Mouse (Mus musculus) MEL (cell line): ENCODE results near the gene Natd1. TPM values are rescaled to one million over a fixed set of nuclear protein-coding genes. Genes with fewer than 3 reads are reported as not detected.

Experiments
- DNase-seq: peaks from one replicate; pipeline ENCODE4 v3.0.0; 2011; ENCODE audit warnings: low read depth, low spot score
- H3K27ac ChIP-seq: 2 replicates; pipeline ENCODE4 v1.5.1; 2012; ENCODE audit warnings: low read depth, mild to moderate bottlenecking, control low read depth, low read length, moderate library complexity; ENCODE audit not compliant: control insufficient read depth
- H3K27me3 ChIP-seq, 2 experiments: fragments of 150-350 bp in 1 of 2; sonication (generic) in 1 of 2; 2 replicates each; pipeline ENCODE4 v1.6.1; 2012; ENCODE audit warnings: low read length in 2 of 2, mild to moderate bottlenecking in 2 of 2, improper control_type of control experiment in 1 of 2, moderate library complexity in 1 of 2; ENCODE audit not compliant: insufficient read depth in 2 of 2, control insufficient read depth in 1 of 2
- H3K36me3 ChIP-seq, 2 experiments: 2 replicates each; pipeline ENCODE4 v1.6.1; 2012 to 2014; ENCODE audit warnings: low read length in 2 of 2, improper control_type of control experiment in 1 of 2, inconsistent platforms in 1 of 2, mild to moderate bottlenecking in 1 of 2; ENCODE audit not compliant: insufficient read depth in 2 of 2, control insufficient read depth in 1 of 2
- H3K4me1 ChIP-seq, 2 experiments: fragments of 150-350 bp in 1 of 2; sonication (generic) in 1 of 2; 2 replicates each; pipeline ENCODE4 v1.6.1; 2012; ENCODE audit warnings: low read length in 2 of 2, improper control_type of control experiment in 1 of 2, mild to moderate bottlenecking in 1 of 2; ENCODE audit not compliant: insufficient read depth in 2 of 2, control insufficient read depth in 1 of 2
- H3K4me3 ChIP-seq, 2 experiments: fragments of 150-350 bp in 1 of 2; sonication (generic) in 1 of 2; 2 replicates each; pipeline ENCODE4 v1.5.1; 2012; ENCODE audit warnings: low read depth in 2 of 2, low read length in 2 of 2, mild to moderate bottlenecking in 2 of 2, moderate library complexity in 2 of 2, control low read depth in 1 of 2, improper control_type of control experiment in 1 of 2; ENCODE audit not compliant: control insufficient read depth in 1 of 2, insufficient read depth in 1 of 2
- H3K79me2 ChIP-seq: 2 replicates; pipeline ENCODE4 v1.6.1; 2012; ENCODE audit warnings: mild to moderate bottlenecking, low read length, moderate library complexity; ENCODE audit not compliant: control insufficient read depth, poor library complexity, insufficient read depth
- H3K9ac ChIP-seq: 2 replicates; pipeline ENCODE4 v1.6.1; 2012; ENCODE audit warnings: low read depth, mild to moderate bottlenecking, control low read depth, low read length, moderate library complexity; ENCODE audit not compliant: control insufficient read depth, poor library complexity, severe bottlenecking
- H3K9me3 ChIP-seq: fragments of 150-350 bp; sonication (generic); replicated peaks from 2 replicates; pipeline ENCODE4 v1.6.1; 2012; ENCODE audit warnings: mild to moderate bottlenecking, low read length, improper control_type of control experiment, moderate library complexity; ENCODE audit not compliant: insufficient read depth
- CHD2 ChIP-seq: IDR thresholded peaks from 2 replicates; pipeline ENCODE4 v1.6.1; 2011; ENCODE audit warnings: low read length, improper control_type of control experiment
- CTCF ChIP-seq, 3 experiments: IDR thresholded peaks in 2 of 3; conservative IDR thresholded peaks in 1 of 3; 2 replicates each; pipeline ENCODE4 v1.5.1; 2011 to 2012; ENCODE audit warnings: low read length in 3 of 3, low read depth in 2 of 3, mild to moderate bottlenecking in 2 of 3, improper control_type of control experiment in 1 of 3, inconsistent platforms in 1 of 3, mixed read lengths in 1 of 3, moderate library complexity in 1 of 3; ENCODE audit not compliant: control insufficient read depth in 1 of 3, insufficient read depth in 1 of 3, poor library complexity in 1 of 3, severe bottlenecking in 1 of 3
- ETS1 ChIP-seq: IDR thresholded peaks from 2 replicates; pipeline ENCODE4 v1.6.1; 2012; ENCODE audit warnings: low read depth, mild to moderate bottlenecking, inconsistent platforms, low read length, improper control_type of control experiment, moderate library complexity
- GABPA ChIP-seq: IDR thresholded peaks from 2 replicates; pipeline ENCODE4 v1.6.1; 2012; ENCODE audit warnings: low read depth, mild to moderate bottlenecking, inconsistent platforms, low read length, improper control_type of control experiment, moderate library complexity
- GATA1 ChIP-seq: IDR thresholded peaks from 2 replicates; pipeline ENCODE4 v1.6.1; 2011; ENCODE audit warnings: low read depth, low read length, improper control_type of control experiment
- HCFC1 ChIP-seq: IDR thresholded peaks from 2 replicates; pipeline ENCODE4 v1.6.1; 2012; ENCODE audit warnings: low read depth, mild to moderate bottlenecking, inconsistent platforms, low read length, improper control_type of control experiment, moderate library complexity
- KAT2A ChIP-seq: conservative IDR thresholded peaks from 2 replicates; pipeline ENCODE4 v1.6.1; 2012; ENCODE audit warnings: low read depth, low read length, improper control_type of control experiment, inconsistent platforms
- MAX ChIP-seq: IDR thresholded peaks from 2 replicates; pipeline ENCODE4 v1.6.1; 2011; ENCODE audit warnings: low read length, improper control_type of control experiment
- MYC ChIP-seq: IDR thresholded peaks from 2 replicates; pipeline ENCODE4 v1.6.1; 2011; ENCODE audit warnings: low read depth, mild to moderate bottlenecking, low read length, improper control_type of control experiment, moderate library complexity
- NELFE ChIP-seq: IDR thresholded peaks from 2 replicates; pipeline ENCODE4 v1.6.1; 2011; ENCODE audit warnings: low read depth, low read length, improper control_type of control experiment
- POLR2A ChIP-seq, 2 experiments: IDR thresholded peaks; 2 replicates each; pipeline ENCODE4 v1.6.1; 2011 to 2012; ENCODE audit warnings: low read length in 2 of 2, mild to moderate bottlenecking in 2 of 2, control low read depth in 1 of 2, improper control_type of control experiment in 1 of 2, low read depth in 1 of 2, moderate library complexity in 1 of 2; ENCODE audit not compliant: control insufficient read depth in 1 of 2, insufficient read depth in 1 of 2, poor library complexity in 1 of 2
- POLR2AphosphoS2 ChIP-seq: IDR thresholded peaks from 2 replicates; pipeline ENCODE4 v1.6.1; 2011; ENCODE audit warnings: low read length, improper control_type of control experiment
- SMC3 ChIP-seq: IDR thresholded peaks from 2 replicates; pipeline ENCODE4 v1.6.1; 2011; ENCODE audit warnings: low read depth, low read length, improper control_type of control experiment
- ZC3H11A ChIP-seq: IDR thresholded peaks from 2 replicates; pipeline ENCODE4 v1.6.1; 2012; ENCODE audit warnings: low read depth, mild to moderate bottlenecking, inconsistent platforms, low read length, improper control_type of control experiment
- ZKSCAN1 ChIP-seq: IDR thresholded peaks from 2 replicates; pipeline ENCODE4 v1.6.1; 2012; ENCODE audit warnings: low read depth, mild to moderate bottlenecking, inconsistent platforms, low read length, improper control_type of control experiment, moderate library complexity
- ZNF384 ChIP-seq: IDR thresholded peaks from 2 replicates; pipeline ENCODE4 v1.6.1; 2012; ENCODE audit warnings: low read depth, mild to moderate bottlenecking, inconsistent platforms, low read length, improper control_type of control experiment
- polyA plus RNA-seq, 2 experiments: library from polyadenylated mRNA; stranded (reverse) in 1 of 2; unstranded in 1 of 2; fragments of >175 nt in 1 of 2; fragments of >200 nt in 1 of 2; gene quantifications; 2 replicates each; pipeline versions ENCODE4 v1.2.1 to v1.2.4; 2012; ENCODE audit warnings: low replicate concordance in 2 of 2, low read depth in 1 of 2; ENCODE audit not compliant: insufficient read length in 2 of 2, insufficient read depth in 1 of 2, missing spikeins in 1 of 2
- total RNA-seq: library from RNA; depleted of rRNA; stranded (reverse); fragments of 300-350 nt; gene quantifications from 2 replicates; pipeline ENCODE4 v1.2.3, GENCODE M21; 2012

The Natd1 gene
- total and polyA plus RNA-seq, 3 experiments = 3.0 to 10.9 TPM; not detected in 1

DNA sequence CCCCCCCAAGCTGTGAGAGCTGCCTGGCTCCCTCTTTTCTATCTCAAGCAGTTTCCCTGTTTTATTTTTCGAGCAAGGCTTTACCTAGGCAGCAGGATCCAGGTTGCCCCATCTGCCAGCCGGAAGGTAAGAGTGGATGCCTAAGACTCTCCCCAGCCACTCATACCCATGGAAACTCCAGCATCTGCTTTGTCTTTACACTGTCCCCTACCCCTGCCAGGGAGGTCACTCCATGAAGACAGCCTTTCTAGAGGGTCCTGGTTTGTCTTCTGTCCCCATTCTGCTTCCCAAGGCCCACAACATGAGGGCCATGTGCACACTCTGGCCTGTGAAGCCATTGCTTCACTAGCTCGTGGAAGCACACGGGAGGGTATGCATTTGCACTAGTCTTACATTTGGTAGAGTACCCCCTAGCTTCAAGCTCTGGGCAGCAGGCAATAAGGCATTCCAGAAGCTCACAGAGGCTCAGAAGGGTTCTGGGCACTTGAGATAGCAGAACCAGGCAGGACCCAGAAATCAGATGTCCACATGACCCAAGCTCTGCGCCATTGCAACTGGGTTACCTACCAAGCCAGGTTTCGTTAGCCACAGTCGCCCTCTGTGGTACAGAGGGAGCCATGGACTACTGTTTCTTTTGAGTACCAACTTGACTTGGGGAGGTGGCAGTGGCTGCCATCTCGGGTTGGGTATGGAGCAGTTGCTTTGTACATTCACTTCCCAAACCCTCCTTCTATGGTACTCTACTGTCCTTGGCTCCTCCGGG, 41.3 kb upstream of the Natd1 start:
- TF ChIP-seq ZC3H11A (no peak), MAX (no peak), POLR2A (IDR thresholded peaks at IDR 0.05; ENCODE audit: control insufficient read depth in 1 of 2, insufficient read depth in 1 of 2, low read depth in 1 of 2, low read length in 2 of 2, poor library complexity in 1 of 2) (no peak), CTCF (IDR thresholded peaks at IDR 0.05 in 2 of 3, conservative IDR thresholded peaks at IDR 0.05 in 1 of 3; ENCODE audit: control insufficient read depth in 1 of 3, insufficient read depth in 1 of 3, low read depth in 2 of 3, low read length in 3 of 3, poor library complexity in 1 of 3, severe bottlenecking in 1 of 3) (no peak), SMC3 (no peak), NELFE (no peak), ETS1 (no peak), GABPA (no peak), KAT2A (no peak), CHD2 (no peak), ZNF384 (no peak), GATA1 (no peak), POLR2AphosphoS2 (no peak)
- TF ChIP-seq, all 39 proteins: peak for 0
- H3K36me3 ChIP-seq = peaks cover 0 to 4% of the 10 kb centered on the region in 2 experiments; a peak in 1 of 4 replicates
- H3K27me3 ChIP-seq = no peaks in the 10 kb centered on the region
- no peaks in the 10 kb centered on the region for H3K4me1 ChIP-seq
- H3K9ac ChIP-seq = no peak overlapping the region
- no peak overlapping the region for H3K4me3 ChIP-seq
- H3K79me2 ChIP-seq = no peaks in the 10 kb centered on the region
- H3K9me3 ChIP-seq = no peaks in the 10 kb centered on the region
- no peak overlapping the region for H3K27ac ChIP-seq
- no peak for DNase-seq

DNA sequence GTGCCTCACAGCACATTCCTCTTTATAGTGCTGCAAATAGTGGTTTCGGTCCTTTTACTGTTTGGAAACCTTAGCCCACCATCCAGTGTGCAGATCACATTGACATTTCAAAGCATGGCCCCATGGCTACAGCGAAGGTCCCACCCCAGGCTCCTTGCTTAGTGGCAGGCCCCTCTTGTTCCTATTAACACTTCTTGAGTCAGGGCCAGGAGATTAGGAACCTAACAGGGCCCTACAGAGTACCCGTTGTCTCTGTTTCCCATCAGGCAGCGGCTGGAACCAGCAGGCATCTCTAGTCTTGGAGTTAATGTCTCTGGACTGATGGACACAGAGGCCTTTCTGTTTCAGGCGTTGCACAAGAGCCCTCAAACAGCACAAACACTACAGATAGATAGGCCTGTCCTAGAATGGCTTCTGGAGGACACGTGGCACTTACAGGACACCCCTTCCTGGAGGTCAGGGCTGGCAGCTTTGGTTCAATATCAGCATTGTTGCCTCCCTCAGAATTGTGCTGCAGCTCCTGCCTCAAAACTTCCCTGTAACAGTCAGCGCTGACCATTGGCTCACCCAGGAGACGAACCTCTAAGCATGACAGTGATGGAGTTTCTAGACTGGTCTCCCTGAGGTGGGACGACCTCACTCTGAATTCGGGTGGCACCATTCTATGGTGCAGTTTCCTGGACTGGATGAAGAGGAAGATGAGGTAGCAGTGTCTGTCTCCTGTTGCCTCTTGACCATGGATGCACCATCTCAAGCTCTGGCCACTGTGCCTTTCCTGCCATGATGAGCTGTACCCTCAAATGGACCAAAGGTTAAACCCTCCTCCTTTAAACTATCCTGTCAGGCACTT, 39.9 kb upstream of the Natd1 start:
- Histone ChIP-seq H3K27me3 (no peaks in the 10 kb centered on the region), H3K36me3 (peaks cover 0 to 4% of the 10 kb centered on the region in 2 experiments; a peak in 1 of 4 replicates), H3K9me3 (no peaks in the 10 kb centered on the region), H3K9ac (no peak overlapping the region), H3K27ac (no peak overlapping the region), H3K79me2 (no peaks in the 10 kb centered on the region), H3K4me1 (no peaks in the 10 kb centered on the region), H3K4me3 (no peak overlapping the region)
- TF ChIP-seq HCFC1 (no peak), NELFE (no peak), ZNF384 (no peak), MYC (no peak), CTCF (IDR thresholded peaks at IDR 0.05 in 2 of 3, conservative IDR thresholded peaks at IDR 0.05 in 1 of 3; ENCODE audit: control insufficient read depth in 1 of 3, insufficient read depth in 1 of 3, low read depth in 2 of 3, low read length in 3 of 3, poor library complexity in 1 of 3, severe bottlenecking in 1 of 3) (no peak), ZKSCAN1 (no peak), ZC3H11A (no peak)
- DNase-seq = no peak
